Mouse (Mus musculus): Measurements from ENCODE around the gene Gm525.
"Not testable (repeated sequence)": the region's sequence is repeated elsewhere in the genome, so short reads cannot be mapped to it uniquely, and the experiment has no call there.

Gene Gm525

DNA sequence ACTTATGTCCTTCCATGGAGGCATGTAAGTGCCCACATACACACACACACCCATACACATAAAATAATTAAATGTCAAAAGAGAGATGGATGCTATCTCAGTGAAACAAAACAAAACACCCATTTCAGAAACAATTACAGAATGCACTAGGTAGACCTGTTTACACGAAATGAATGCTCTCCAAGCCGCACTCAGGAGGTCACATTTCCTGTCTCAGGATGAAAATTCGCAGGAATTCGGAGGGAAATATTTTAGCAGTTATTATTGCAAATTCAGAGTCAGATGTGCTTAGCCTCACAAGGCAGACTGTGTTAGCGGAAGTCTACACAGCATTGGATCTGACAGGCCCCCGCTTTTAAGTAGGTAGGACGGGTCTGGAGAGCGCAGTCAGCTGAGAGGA is at the start of gene Gm525:
Gene Gm525, plus strand, starts transcription at position 301 of the 400 bp plus-strand sequence.
- DNase-seq = no peak

DNA sequence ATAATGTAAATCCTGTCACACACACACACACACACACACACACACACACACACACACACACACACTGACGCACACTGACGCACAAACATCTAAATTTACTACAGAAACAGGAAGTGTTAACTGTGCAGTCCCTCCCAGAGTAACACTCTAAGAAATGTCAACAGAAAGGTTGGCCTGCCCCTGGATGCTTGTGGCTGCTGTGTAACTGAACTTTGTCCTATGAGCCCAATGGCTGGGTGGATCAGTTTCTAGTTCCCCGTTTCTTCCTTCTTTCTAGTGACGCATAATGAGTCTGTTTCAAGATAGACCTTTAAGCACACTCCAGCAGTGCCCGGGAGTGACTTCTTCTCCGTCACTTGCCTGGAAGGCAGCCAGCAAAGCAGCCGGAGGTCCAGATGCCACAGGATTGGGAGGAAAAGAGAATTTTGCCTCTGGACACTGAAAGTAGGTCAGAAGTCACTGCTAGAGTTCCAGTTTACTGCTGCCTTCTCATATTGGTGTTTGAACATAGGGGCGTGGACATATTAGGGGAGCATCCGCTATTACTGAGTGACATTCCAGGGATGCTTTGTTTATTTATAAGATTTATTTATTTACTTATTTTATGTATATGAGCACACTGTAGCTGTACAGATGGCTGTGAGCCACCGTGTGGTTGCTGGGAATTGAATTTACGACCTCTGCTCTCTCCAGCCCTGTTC is 49.3 kb upstream of the Gm525 start:
- DNase-seq = peak; percentile 61 to 66

DNA sequence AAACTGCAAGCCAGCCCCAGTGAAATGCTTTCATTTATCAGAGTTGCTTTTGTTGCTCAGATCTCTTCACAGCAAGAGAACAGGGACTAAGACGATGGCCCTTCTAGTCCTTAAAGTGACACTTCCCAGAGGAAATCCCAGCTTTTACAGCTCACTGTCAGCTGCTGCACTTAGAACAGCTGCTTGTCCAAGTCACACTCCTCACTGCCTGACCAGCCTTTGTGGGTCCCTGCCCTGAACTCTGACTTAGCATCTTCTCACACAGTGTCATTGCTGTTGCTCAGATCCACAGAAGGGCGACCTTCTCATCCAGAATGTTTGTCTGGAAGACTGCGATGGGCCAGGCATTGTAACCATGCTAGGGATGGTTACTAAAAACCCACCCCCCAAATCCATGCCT is 48.0 kb upstream of the Gm525 start:
- no peak for DNase-seq

DNA sequence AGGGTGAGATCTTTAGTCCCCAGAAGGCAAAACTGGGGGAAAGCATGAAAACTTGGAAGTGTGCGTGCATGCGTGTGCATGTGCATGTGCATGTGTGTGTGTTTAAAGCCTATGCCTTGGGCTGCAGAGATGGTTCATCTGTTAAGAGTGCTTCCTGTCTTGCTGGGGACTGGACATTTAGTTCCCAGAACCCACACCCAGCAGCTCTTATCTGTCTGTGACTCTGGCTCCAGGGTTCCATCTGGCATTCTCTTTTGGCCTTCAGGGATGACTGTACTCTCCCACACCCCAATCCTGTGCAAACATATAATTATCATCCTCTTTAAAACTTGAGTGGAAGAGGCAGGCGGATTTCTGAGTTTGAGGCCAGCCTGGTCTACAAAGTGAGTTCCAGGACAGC is 47.5 kb upstream of the Gm525 start:
- DNase-seq = no peak

DNA sequence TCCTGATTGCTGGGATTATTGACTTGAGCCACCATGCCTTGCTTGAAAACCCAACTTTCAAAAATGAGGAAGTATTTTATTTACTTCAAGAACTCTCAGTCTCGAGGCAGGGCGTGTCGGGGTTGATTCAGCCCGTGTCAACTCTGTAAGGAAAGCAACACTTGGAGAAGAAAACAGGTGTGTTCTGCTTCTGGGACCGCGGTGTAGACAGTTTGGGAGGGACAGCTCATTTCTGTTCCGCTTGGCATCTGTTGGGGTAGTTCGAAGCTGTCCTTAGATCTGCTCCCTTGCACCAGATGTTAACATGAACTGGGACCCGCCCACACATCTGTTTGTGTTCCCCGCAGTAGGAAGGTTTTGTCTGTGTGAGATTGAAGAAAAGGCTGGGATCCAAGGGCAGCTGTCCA is 45.7 kb upstream of the Gm525 start:
- DNase-seq = peak; percentile 59 to 66

DNA sequence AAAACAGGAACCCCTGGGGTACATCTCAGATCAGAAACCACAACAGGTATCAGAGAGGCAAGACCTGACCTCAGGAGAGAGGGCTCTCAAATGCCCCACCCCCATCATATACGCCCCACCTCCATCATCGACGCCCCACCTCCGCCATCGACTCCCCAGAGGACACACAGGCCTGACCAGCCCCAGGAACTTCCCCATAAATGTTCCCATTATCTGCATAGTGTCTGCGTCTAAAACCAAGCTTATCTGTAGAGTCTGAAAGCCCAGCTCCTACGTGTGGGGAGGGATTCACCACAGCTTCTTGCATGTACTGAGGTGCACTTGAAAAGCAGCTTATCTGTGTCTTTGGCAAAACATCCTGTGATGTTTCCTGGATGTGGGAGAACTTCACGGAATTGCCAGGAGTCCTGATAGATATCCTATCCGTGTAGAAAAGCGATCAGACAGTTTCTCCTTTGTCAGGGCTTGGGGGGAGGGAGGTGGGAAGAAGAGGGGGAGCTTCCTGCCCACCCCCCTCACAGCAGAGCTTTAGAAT is 44.7 kb upstream of the Gm525 start:
- peak; percentile 80 to 89 for DNase-seq

DNA sequence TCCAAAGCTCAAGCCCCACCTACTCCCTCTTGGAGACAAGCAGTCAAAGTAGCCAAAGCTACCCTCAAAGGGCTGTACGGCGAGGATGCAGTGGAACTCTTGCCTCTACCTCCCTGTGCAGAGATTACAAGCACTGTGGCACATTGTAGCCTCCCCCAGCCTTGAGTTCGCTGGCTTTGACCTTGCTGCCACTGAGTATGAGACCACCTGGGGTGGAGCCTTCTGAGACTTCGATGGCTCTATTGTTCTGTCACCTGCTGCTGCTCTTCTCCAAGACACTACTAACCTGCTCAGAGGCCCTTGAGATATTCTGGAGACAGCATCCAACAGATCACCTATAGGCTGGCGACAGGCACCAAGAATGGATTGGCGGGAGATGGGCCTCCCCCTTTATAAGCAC is 43.1 kb upstream of the Gm525 start:
- no peak for DNase-seq

DNA sequence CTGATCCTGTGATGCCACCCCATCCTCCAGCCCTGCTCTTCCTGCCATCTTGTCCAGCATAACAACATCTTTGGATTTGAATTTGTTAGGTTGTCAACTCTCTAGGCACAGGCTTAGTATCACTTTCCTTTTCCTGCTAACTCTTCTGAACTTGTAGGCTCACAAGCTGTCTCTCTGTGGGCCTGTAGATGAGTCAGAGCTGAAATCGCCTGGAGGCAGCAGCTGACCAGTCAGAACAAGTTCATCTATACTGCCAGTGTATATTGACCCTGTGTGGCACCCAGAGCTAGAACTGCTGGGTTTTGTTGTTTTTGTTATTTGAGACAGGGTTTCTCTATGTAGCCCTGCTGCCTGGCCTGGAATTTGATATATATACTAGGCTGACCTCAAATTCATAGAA is 42.5 kb upstream of the Gm525 start:
- no peak for DNase-seq

DNA sequence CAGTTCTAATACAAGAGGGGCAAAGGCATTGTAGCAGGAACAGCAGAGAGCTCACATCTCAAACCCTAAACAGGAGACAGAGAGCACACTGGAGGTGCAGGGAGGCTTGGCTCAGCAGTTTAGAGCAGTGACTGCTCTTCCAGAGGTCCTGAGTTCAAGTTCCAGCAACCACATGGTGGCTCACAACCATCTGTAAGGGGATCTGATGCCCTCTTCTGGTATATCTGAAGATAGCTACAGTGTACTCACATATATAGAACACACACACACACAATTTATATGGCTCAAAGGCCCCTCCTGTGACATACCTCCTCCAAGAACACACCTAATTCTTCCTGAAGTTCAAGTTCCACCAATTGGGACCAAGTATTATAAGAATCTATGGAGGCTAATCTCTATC is 39.0 kb upstream of the Gm525 start:
- no peak for DNase-seq

DNA sequence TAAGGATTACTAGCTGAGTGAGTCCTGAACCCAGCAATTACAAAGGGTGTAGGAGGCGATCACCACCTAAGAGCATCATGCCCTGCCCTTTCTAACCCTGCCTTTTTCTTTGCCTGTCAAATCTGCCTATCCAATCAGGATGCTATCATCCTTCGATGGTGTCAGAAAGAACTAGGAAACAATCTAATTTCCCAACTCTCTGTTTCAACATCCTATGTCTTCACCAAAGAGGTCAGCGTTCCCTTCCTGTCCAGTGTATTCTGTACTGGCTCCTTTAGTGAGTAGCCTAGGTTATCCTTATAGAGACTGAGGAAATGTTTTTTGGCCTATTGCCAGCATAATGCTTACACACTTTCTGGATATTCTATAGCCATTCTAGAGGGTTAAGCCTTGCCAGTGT is 38.1 kb upstream of the Gm525 start:
- DNase-seq = no peak

DNA sequence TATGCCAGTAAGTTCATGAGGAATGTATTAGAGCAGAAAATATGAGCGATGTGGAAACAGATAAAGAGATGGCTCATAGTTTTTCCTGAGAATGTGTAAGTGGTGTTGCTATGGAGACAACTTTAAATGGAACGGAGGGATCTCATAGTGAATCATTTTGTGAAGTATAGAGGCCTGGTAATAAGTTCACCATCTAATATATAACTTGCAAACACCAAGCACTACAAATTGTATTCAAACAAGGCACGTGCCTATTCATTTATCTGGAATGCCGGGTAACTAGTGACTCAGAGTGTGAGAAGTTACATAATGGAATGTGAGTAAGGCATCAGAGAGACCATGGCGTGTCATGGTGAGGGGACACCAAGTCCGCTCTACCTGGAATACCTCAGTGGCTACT is 35.1 kb upstream of the Gm525 start:
- DNase-seq = no peak

DNA sequence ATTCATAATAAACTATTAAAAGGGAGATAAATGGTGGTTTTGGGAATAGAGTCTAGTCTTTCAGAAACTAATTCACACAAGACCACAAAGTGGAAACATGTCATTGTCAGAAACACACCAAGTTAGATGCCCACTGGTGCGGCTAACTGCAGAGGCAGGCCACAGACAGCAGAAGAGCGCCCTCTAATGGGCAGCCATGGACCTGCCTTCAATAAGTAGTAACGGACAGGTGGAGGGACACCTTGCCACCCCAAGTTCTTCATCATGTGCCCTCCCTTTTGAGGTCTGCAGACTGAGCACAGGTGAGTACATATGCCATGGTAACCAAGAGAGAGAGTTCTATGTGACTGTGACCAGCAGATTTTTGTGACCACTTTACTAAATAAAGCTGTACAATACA is 34.3 kb upstream of the Gm525 start:
- peak; percentile 58 to 76 for DNase-seq

DNA sequence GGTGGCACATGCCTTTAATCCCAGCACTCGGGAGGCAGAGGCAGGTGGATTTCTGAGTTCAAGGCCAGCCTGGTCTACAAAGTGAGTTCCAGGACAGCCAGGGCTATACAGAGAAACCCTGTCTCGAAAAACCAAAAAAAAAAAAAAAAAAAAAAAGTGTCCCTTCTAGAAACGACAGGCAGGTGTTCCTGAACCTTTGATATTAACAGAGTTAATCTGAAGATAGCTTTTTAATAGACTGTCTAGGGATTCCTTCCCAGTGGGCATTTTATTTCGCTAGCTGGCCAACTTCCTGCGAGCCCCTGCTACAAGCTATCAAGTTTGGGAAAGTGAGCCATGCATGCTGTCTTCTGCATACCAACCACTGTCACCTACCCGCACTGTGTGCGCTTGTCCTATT is 32.6 kb upstream of the Gm525 start:
- not testable (repeated sequence) for DNase-seq

DNA sequence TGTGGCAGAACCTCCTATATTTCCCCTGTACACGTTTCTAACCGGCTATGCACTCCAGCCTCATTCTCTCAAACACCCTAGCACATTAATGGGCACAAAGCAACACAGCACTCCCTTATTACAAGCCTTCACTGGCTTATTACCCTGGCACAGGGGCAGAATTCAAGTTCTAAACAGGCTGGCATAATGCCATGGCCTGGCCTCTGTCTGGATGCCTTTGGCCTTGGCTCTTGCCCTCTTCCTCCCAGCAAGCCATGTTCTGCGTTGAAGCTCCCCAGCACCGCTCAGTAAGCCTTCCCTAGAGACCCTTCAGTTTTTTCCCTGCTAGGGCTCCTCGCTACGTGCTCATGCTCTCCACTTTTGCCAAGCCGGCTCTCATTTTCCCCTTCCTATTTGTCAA is 30.6 kb upstream of the Gm525 start:
- no peak for DNase-seq

DNA sequence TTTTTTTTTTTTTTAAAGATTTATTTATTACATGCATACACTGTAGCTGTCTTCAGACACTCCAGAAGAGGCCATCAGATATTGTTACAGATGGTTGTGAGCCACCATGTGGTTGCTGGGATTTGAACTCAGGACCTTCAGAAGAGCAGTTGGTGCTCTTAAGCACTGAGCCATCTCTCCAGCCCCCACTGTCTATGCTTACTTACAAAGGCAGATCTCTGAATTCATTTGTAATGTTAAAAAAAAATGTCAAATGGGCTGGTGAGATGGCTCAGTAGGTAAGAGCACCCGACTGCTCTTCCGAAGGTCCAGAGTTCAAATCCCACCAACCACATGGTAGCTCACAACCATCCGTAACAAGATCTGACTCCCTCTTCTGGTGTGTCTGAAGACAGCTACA is 28.1 kb upstream of the Gm525 start:
- not testable (repeated sequence) for DNase-seq

DNA sequence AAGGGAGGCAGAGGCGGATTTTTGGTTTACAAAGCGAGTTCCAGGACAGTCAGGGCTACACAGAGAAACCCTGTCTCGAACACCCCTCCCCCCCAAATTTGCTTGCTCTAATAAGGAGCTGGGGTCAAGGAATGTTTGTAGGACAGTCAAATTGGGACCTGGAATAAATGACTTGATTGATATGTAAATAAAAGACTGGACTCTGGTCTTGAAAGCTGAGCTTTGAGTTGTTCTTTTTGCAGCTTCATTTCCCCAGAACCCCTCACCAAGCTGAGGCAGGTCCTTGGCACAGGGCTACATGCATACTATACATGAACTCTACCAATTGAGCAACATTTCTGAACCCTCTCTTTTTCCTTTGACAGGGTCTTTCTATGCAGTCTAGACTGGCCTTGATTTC is 27.6 kb upstream of the Gm525 start:
- no peak for DNase-seq

DNA sequence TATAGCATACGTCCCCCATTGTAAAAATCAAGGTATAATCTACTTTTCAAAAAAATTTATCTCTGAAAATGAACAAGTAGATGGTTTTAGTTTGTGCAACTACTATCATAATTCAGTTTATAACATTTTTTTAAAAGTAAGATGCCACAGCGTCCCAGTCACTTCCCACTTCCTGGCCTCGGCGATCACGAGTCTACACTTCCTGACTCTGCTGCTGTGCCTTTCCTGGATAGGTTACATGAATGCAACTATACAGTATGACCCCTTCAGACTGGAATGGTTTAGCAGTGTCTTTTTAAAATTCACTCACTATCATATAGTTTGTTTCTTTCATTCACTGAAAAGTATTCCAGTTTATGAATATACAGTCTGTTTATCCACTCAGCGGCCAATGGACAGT is 21.9 kb upstream of the Gm525 start:
- no peak for DNase-seq

DNA sequence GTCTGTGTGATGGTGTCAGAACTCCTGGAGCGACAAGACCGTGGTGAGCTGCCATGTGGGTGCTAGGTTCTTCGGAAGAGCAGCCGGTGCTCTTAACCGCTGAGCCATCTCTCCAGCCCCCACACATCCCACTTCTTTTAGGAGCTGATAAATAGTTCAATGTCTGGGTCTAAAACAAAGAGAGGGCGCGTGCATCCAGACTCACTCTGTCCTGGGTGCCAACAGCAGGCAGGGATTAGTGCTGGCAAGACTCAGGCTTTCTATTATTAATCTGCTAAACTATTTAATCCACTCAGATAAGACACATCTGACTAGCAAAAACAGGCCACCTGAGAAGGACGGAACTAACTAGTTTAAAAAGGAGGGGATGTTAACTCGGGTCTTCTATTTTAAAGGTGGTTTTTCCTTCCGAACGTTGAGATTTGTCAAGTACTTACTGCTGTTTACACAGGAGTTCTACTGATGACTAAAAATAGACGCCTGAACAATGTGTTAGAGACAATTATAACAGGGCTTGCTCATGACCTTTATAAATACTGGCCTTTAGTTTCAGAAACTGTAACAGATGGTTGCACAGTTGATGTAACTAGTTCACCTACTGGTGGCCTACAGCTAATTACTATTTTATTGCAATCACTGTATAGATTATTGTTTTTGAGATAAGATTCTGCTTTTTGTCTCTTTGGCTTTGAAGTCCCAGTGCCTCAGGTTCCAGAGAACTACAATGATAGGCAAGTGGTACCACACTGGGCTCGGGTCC is 17.5 kb upstream of the Gm525 start:
- DNase-seq = no peak

DNA sequence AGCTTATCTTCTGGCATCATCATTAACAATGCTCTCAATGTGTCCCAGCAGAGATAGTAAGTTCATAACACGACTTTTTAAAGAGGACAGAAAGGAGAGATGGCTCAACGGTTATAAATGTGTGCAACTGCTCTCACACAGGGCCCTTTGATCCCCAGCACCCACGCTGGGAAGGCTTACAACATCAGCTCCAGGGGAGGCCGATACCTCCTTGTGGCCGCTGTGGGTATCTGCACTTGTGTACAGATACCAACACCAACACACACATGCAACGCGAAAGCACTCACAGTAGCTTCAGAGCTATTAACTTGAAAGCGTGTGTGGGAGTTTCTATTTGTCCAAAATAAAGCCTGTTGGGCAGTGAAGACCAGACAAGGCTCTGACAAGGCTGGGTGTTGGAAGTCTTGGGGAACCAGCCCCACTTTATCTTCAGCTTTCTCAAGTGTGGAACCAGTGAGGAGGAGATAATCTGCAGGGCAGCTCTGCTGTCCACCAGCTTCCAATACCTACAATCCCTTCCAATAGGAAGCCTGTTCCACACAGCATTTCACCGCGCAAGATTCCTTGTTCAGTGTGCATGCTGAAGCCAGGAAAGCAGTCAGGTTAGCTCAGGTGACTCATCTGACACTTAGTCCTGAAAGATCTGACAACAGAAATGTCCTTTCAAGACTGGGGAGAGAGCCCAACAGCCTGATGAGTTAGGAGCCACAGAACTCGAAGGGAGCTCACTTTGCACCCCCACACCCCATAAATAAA is 14.9 kb upstream of the Gm525 start:
- DNase-seq = no peak

DNA sequence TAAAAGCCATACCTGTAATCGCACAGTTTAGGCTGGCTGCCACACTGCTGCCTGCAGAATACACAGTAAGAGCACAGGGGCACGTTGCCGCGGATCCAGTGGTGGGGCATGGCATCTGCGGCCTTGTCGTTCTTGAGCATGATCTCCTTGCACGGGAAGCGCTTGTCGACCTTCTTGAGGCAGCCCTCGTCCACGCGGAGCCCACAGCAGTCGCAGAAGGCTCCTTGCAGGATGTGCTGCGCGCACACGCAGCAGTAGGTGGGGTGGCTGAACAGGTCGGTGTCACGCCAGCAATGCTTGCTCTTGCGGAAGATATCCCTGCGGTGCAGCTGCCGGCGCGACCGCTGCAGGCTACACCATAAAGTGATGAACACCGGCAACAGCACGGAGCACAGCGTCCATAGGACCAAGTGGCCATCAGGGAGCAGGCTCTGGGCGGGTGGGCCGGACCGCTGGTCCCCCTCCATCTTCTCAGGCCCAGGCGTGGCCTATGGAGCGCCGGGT is 13.7 kb upstream of the Gm525 start:
- DNase-seq = peak; percentile 29 to 48

DNA sequence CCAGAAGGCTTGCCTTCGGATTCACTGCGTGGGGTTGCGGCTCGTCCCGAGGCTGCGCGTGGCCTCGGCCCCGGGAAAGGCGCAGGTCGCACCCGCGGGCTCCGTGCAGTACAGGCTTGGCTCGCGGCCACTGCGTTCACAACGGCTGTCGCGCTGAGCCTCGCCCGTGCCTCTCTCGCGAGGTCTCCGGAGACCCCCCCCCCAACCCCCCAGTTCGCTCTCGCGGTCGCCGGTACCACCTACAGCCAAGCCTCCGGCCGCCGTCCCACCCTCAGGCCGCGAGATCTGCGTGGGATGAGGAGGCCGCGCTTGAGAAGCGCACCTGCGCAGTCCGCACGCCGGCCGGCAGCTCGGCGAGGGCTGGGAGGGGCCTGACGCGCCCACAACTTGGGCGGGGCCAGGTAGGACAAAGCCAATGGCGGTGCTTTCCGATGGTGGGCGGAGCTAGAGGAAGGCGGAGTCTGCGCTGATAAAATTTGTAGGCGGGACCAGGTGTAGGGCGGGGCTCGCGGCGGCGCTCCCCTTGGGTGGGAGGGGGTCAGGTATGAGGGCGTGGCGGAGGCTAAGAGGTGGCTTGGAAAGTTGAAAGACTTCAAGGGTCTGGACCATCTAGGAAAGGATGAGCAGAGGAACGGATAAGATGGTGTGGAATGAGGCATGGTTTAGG is 13.1 kb upstream of the Gm525 start:
- DNase-seq = peak; percentile 89 to 96

DNA sequence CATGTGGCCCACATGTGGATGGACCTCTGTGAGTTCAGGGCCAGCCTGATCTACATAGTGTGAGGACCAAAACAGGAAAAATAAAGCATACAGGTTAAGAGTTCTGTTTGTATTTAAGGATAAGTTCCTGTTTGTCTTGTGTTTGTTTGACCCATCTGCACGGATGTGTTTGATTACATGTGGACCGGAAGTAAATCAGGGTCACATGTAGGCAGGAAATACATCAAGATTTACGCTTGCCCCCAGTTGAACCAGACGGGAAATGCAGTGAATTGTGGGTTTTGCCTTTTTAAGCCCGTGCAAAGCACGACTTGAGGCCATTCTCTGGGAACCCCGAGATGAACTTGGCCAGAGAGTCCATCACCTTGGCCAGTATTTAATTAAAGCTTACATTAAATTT is 12.3 kb upstream of the Gm525 start:
- DNase-seq = no peak

DNA sequence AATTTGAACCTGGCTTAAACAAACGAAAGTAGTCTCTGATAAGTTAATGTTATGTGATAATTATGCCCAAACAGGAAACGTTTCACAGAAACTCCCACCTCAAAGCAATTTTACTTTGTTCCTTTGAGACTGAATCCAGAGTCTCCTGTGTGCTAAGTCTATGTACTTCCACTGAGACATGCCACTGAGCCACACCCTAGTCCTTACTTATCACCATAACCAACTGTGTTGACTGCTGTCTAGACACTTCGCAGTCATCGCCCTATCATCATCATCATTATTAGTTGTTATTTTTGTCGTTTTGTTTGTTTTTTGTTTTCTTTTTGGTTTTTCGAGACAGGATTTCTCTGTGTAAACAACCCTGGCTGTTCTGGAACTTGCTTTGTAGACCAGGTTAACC is 9.3 kb upstream of the Gm525 start:
- DNase-seq = no peak

Measured in spleen, adult 18-20 months (tissue).